Mouse (Mus musculus) CH12.LX (cell line): Measurements from ENCODE around the gene Dlg2.

Experiments
- CTCF ChIP-seq, 2 experiments: IDR thresholded peaks in 1 of 2; conservative IDR thresholded peaks in 1 of 2; 2 replicates each; pipeline ENCODE4 v1.5.1; 2011 to 2012; ENCODE audit warnings: low read depth in 2 of 2, low read length in 2 of 2, improper control_type of control experiment in 1 of 2, inconsistent platforms in 1 of 2, mild to moderate bottlenecking in 1 of 2, moderate library complexity in 1 of 2
- EP300 ChIP-seq: IDR thresholded peaks from 2 replicates; pipeline ENCODE4 v1.6.1; 2011; ENCODE audit warnings: low read length, improper control_type of control experiment
- POLR2A ChIP-seq: IDR thresholded peaks from 2 replicates; pipeline ENCODE4 v1.6.1; 2011; ENCODE audit warnings: low read depth, mild to moderate bottlenecking, improper control_type of control experiment, low read length
- TCF12 ChIP-seq: IDR thresholded peaks from 2 replicates; pipeline ENCODE4 v1.6.1; 2014; ENCODE audit warnings: low read depth, mild to moderate bottlenecking, inconsistent platforms, low read length, improper control_type of control experiment
- ZNF384 ChIP-seq: IDR thresholded peaks from 2 replicates; pipeline ENCODE4 v1.6.1; 2012; ENCODE audit warnings: low read depth, low read length, improper control_type of control experiment, inconsistent platforms

GRCm38 (mm10) chr7:91173560-91173959 lies 697.1 kb downstream of the Dlg2 start:
- TF ChIP-seq CTCF (conservative IDR thresholded peaks at IDR 0.05 in 1 of 2, IDR thresholded peaks at IDR 0.05 in 1 of 2; ENCODE audit: low read depth in 2 of 2, low read length in 2 of 2) (no peak), POLR2A (no peak), ZNF384 (no peak), EP300 (no peak), TCF12 (no peak)
